Mouse (Mus musculus) heart, postnatal 0 days (tissue): ENCODE data around the gene Kdm2a.

Experiments used
- CTCF ChIP-seq: IDR thresholded peaks from 2 replicates; pipeline ENCODE4 v1.5.1; 2016; ENCODE audit warnings: antibody characterized with exemption, control low read depth, low read depth
- EP300 ChIP-seq: IDR thresholded peaks from 2 replicates; pipeline ENCODE4 v1.6.1; 2016; ENCODE audit warnings: antibody characterized with exemption, low read depth

GRCm38 (mm10) chr19:4295391-4295790 is 102.7 kb downstream of the Kdm2a start:
- TF ChIP-seq CTCF (no peak), EP300 (no peak)
